Mouse (Mus musculus): ENCODE measurements around the gene Agk.
A peak's percentile ranks its signal among the peaks of the same experiment; 100 is the strongest.

Agk gene

GRCm38 (mm10) chr6:40324897-40325841 is at the start of gene Agk:
TSS of gene Agk (plus strand) at chr6:40325172.
- peak; percentile 82 to 87 for DNase-seq

GRCm38 (mm10) chr6:40300707-40301106 is 24.3 kb upstream of the Agk start:
- no peak for DNase-seq

- DNase-seq: peak; percentile 77 to 87
Measured at GRCm38 (mm10) chr6:40303379-40303778, 21.6 kb upstream of the Agk start.

DNA sequence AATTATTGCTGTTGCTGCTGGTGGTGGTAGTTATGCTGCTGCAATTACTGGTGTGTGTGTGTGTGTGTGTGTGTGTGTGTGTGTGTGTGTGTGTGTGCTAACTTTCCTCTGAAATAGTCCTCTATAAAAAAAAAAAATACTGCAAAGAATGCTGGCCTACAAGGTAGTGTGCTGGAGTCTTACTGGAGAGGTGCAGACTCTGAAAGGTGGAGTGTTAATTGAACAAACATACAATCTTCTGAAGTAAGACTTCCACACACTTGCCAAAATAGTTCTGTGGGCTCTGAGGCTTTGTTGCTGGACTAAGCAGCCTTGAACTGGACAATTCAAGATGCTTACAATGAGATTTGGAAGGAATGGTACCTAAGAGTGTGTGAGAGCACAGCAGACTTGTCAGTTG is 20.0 kb upstream of the Agk start:
- no peak for DNase-seq

DNA sequence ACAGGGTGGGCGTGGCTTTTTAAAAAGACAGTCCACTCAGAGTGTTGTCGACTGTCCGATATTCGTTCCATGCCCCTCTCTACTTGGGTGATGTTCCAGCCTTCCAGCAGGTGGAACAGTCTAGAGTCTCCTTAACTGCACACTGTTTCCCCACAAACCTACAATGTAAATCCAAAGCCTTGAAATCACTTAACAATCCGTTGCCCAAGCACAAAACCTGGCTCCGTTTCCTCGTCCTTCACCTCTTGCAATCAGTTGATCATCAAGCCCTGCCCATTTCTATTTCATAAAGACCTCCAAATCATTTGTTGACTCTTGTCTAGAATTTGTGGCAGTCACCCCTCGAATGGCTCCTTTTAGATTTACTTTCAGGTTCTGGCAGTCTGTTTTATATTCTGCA is 1.4 kb downstream of the Agk start:
- DNase-seq: no peak

DNA sequence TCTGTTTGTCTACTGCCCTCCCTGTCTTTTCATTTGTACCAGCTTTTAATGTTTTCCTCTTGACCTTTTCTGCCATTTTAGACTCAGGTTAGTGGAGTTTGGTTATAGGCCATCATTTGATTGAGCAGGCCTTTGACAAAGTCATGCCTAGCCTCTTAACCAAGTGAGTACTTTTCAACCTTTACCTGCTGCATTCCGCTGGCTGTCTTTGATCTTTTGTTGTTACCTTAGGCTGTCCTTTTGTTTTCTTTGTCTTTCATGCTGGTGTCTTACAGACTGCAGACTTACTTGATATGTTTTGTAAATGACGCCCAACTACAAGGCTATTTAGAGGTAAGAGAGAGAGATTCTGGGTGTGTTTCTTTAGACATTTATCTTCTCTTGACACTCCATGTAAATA is 8.5 kb downstream of the Agk start:
- no peak for DNase-seq

DNA sequence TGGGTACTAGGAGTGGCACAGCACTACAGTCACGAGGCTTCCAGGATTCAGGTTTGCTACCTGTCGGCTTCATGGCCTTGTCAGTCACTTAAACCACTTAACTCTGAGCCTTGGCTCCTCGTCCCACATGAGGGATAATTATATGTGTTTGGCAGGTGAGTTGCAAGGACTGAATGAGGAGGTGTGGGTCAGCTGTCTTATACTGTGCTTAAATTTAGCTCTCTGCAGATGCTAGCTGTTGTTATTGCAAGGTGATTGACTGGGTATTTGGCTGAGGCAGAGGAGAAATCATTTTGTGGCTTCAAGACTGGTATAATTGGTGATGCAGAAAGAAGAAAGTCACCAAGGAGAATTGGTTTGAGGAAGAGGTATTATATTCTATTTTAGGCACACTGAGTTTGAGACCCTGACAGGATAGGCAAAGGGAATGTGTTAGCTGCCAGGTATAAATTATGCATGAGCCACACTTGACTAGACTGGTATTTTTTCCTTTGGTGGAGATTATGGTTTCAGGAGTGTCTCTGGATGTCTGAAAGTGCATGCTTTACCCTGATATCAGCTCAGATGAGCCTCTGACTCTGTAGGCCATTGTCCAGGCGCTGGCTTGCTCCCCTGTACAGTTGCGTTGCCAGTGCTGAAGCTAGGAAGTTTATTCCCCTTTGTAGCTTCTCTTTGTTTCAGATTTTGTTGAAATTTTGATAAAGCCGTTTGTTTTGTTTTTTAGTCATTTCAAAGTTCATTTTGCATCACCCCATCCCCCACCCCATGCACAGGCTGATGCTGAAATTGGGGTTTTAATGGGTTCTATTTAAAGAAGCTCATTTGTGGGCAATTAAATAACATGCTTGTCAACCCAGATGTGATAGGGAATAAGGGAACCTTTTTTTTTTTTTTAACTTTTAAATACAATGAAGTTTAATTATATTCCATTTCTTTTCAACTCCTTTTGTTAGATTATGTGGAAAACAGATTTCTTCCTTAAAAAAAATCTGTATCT is 12.1 kb downstream of the Agk start:
- DNase-seq: no peak

DNA sequence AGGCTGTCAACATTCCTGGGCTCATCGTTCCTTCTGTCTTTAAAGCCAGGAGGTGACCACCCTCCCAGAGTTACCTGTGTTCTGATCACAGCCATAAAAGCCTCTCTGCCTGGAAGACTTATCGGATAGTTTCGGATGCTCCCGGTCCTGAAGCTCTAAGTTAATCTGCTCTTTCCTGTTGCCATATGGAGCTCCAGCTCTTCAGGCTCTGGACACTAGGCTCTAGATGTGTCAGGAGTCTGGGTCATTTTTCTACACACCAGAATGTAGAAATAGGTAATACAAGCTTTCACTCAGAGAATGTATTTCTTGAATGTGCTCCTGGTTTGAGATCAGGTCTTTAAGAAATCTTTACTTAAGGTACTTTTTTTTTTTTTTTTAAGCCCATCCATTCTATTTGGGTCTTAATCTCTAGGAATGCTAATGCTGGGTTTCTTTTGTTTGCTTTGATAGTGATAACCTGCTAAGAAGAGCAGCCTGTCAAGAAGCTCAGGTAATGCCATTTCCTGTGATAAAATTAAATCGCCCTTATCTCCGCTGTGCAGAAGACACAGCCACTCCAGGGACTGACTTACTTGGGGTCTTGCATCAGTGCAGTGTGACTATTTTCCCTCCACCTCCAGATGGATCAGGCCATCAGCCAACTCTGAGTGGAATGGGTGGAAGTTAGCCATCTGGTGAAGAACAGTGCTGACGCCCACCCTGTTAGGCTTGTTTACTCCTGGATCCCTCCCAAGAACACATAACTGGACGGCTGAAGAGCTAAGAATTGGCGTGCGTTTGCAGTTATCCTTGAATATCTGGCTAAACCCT is 22.2 kb downstream of the Agk start:
- DNase-seq: peak; percentile 61 to 62

- DNase-seq: no peak
Measured at GRCm38 (mm10) chr6:40347772-40348111, 22.8 kb downstream of the Agk start.

GRCm38 (mm10) chr6:40350041-40350440 is 25.1 kb downstream of the Agk start:
- DNase-seq: no peak

DNA sequence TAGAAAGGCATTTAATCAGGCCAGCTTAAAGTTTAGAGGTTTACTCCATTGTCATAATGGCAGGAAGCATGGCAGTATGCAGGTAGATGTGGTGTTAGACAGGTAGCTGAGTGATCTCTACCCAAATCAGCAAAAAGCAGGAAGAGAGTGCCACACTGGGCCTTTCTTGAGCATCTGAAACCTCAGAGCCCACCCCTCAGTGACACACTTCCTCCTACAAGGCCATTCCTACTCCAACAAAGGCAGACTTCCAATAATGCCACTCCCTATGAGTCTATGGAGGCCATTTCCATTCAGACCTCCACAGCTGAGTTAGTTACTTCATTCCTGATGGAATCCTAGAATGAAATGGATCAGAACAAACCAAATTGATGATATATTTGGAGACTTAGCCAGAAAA is 25.9 kb downstream of the Agk start:
- DNase-seq: no peak

DNA sequence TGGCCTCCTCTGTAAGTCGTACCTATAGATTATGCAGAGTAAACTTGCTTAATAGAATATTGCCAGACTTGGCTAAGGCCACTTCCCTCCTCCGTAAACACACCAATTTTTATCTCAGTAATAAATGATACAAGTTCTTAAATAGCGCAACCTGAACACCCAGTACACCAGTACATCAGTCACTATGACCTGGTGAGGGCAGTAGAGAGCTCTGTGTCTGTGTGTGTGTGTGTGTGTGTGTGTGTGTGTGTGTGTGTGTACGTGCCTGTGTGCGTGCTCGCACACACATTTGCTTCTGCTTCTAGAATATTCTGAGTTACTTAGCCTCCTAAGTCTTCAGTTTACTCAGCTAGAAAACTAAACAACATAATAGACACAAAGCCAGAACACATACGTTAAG is 28.4 kb downstream of the Agk start:
- no peak for DNase-seq

DNA sequence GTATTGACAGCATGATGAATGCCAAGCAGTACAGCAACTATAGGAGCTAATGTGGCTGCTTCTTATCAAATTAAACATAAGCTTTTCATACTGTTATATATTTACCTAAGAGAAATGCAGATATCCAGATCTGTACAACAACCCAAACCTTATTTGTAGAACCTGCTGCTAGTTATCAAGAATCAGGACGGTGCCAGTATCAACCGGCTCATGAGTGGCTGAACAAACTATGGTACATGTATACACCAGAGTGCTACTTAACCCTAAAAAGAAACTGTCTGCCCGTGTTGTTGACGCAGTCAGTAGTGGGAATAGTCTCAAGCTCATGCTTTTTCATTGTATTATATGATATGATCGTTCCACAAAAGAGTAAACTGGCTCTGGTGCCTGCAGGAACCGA is 46.1 kb downstream of the Agk start:
- no peak for DNase-seq

GRCm38 (mm10) chr6:40380181-40380580 is 55.2 kb downstream of the Agk start:
- DNase-seq: no peak

GRCm38 (mm10) chr6:40381908-40382307 is 56.9 kb downstream of the Agk start:
- no peak for DNase-seq

DNA sequence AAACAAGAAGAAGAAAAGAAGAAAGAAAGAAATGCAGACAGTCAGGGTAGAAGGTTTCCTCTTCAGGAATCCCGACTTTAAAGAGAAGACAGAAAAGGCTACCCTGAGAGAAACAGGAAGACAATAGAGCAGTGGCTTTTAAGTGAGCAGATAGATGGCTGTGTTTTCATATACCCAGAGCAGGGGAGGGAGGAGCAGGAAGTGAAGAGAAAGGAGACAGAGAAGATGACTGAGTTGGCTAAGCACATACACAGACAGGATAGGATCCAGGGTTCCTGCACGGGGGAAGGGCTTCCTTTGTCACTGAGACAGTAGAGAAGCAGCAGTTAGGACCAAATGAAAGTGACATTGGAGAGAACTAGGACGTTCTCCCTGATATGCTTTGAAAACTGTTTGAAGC is 60.7 kb downstream of the Agk start:
- DNase-seq: no peak

DNA sequence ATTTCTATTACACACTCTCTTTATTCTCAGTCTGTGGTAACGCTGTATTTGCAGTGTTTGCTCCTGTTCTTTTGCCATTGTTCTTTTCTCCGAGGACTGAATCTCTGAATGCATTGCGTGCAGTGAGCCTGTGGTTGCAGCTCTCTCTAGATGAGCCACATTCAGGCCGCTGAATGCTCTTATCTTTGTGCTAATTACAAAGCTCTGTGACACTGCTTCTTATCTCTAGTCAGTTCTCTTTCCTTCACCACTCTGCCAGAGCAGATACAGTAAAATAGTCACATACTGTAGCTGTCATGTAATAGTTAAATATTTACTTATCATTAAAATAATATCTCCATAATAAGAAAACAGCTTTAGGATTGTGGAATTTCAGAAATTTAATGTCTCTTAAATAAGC is 63.7 kb downstream of the Agk start:
- DNase-seq: no peak

- DNase-seq: peak in 1 of 2 experiments; percentile 55
Measured at GRCm38 (mm10) chr6:40390975-40391374, 66.0 kb downstream of the Agk start.

DNA sequence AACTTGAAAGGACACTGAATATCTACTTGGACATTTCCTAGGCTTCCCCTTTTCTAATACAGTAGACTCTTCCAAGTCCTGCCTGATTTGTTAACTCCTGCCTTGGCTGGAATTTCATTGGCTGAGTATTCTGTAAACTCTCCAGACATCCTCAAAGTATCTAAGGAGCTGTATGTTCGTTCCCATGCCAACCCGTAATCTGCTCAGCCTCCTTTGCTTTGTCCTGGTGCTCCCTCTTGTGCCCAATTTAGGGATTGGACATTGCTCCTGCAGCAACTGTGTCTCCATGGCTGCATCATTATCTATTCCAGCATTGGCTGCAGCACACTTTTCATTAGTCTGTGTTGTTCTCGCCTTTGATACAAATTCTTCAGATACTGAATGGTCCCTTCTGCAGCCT is 68.2 kb downstream of the Agk start:
- peak; percentile 83 to 91 for DNase-seq

GRCm38 (mm10) chr6:40402031-40402430 is 77.1 kb downstream of the Agk start:
- DNase-seq: no peak

DNA sequence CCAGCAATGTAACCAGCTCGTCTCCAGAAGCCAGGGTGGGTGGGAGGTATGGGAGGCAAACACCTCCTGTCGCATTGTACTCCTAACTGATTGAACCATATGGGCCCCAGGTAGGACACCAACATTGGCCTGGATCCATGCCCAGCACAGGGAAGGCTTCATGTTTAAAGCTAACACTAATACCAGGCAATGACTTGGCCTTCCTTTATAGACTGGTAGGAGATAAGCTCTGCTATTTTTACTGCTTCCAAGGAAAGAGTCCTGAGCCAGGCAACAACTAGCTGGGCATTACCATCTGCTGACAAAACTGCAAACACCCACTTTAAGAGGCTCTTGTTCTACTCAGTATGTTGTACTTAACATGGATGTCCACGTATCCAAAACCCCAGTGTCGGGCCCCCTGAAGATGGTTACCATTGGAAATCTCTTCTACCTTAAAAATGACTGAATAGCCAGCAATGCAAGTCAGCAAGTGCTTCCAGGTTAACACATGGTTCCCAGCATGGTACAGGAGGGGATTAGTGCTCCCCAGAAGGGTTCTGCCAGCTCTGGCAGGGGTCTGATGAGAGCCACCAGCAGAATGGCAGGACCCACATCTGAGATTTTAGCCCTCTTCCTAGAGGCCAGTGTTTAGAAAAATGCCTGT is 78.8 kb downstream of the Agk start:
- DNase-seq: peak; percentile 91 to 94

- DNase-seq: no peak
Measured at GRCm38 (mm10) chr6:40411085-40411484, 86.1 kb downstream of the Agk start.
